In genomic region chr1:153091438-153092236, GRCm38 (mm10) we compare ENCODE assay signal across 7 mouse cellular contexts.
DNase-seq lines count a peak whose midpoint lies in the region; ATAC-seq and TF ChIP-seq lines count a peak whose summit lies in the region.

No protein-coding gene starts in this region.

- in situ Hi-C loops in Patski (cut with MboI; ENCODE audit: low pct_unique_long_range_greater_than_20kb), result loop anchor here (5.0 to 10.0 kb wide), 4 partner anchors 189 to 653 kb away; partner anchors contain the start of genes Rgs16, Rnasel and Smg7

- H3K4me1 ChIP-seq in embryonic facial prominence, embryonic 14.5 days (ENCODE audit: control insufficient read depth, insufficient read depth, low read length), result no peaks in the 10 kb centered on the region
- H3K4me1 ChIP-seq in limb, embryonic 10.5 days, result peaks cover 56% of the 10 kb centered on the region

- no peaks in the 10 kb centered on the region for H3K9me3 ChIP-seq in embryonic facial prominence, embryonic 14.5 days (ENCODE audit: control insufficient read depth, low read length)
- H3K9me3 ChIP-seq in limb, embryonic 10.5 days (replicated peaks), result no peaks in the 10 kb centered on the region

- peak; percentile 89 for DNase-seq in Patski (ENCODE audit: low read depth, low spot score)
- peak; percentile 73 for DNase-seq in embryonic facial prominence, embryonic 14.5 days (ENCODE audit: low spot score)
- peak; percentile 24 for DNase-seq in heart, postnatal 4 days
- no peak for DNase-seq in limb, embryonic 10.5 days (ENCODE audit: low spot score)
- peak; percentile 52 for DNase-seq in ovary, adult 18-20 months (ENCODE audit: low spot score)
- no peak for DNase-seq in layer of hippocampus, postnatal 10 days (ENCODE audit: low spot score in 2 of 2)
- no peak for DNase-seq in spleen, postnatal 14 days (ENCODE audit: low spot score in 2 of 2)

- peak; percentile 87 for ATAC-seq in Patski
- ATAC-seq in embryonic facial prominence, embryonic 14.5 days (ENCODE audit: low read depth), result peak; percentile 71; the same call in 1 of the 2 replicates

- CTCF ChIA-PET in Patski (lab: Charles Lee), result no interaction called here

- no peak overlapping the region for H3K4me2 ChIP-seq in embryonic facial prominence, embryonic 14.5 days (ENCODE audit: low read depth, low read length)

- WGBS in embryonic facial prominence, embryonic 14.5 days, result 23% methylated on average over 9 of the region's 9 CpGs
- 28% methylated on average over 9 of the region's 9 CpGs for WGBS in limb, embryonic 10.5 days

- no peaks in the 10 kb centered on the region for H3K36me3 ChIP-seq in embryonic facial prominence, embryonic 14.5 days (ENCODE audit: control insufficient read depth, insufficient read depth, low read length)
- no peaks in the 10 kb centered on the region for H3K36me3 ChIP-seq in limb, embryonic 10.5 days

- no peak overlapping the region for H3K27ac ChIP-seq in embryonic facial prominence, embryonic 14.5 days (replicated peaks; ENCODE audit: low read depth, low read length)
- H3K27ac ChIP-seq in limb, embryonic 10.5 days, result peak overlapping the region; percentile 61

- POLR2A ChIA-PET in Patski (lab: Charles Lee), result interaction anchor here (0.7 to 1.1 kb wide), 2 partner anchors 26 to 300 kb away, joined by 3 to 5 read pairs; no protein-coding TSS in a partner anchor

- H3K27me3 ChIP-seq in Patski, result no peaks in the 10 kb centered on the region
- H3K27me3 ChIP-seq in embryonic facial prominence, embryonic 14.5 days (replicated peaks; ENCODE audit: control insufficient read depth, insufficient read depth, low read length), result no peaks in the 10 kb centered on the region; the same call in 1 of the 2 replicates
- H3K27me3 ChIP-seq in limb, embryonic 10.5 days (ENCODE audit: low read depth, poor library complexity, severe bottlenecking), result peaks cover 24% of the 10 kb centered on the region

- H3K4me3 ChIP-seq in embryonic facial prominence, embryonic 14.5 days (ENCODE audit: low read depth, low read length), result no peak overlapping the region
- H3K4me3 ChIP-seq in limb, embryonic 10.5 days, result no peak overlapping the region

- TF ChIP-seq CTCF in Patski (IDR thresholded peaks at IDR 0.05), result no peak

- H3K9ac ChIP-seq in embryonic facial prominence, embryonic 14.5 days (ENCODE audit: low read depth, low read length), result no peak overlapping the region

Comparison
In these comparisons a context has a peak if more than half of its experiments do, and no peak if none do; other contexts are left out.
1. DNase-seq: peak in Patski (single experiment), embryonic facial prominence, embryonic 14.5 days (single experiment), heart, postnatal 4 days (single experiment) and ovary, adult 18-20 months (single experiment); none in limb, embryonic 10.5 days (single experiment), layer of hippocampus, postnatal 10 days (0 of 2) and spleen, postnatal 14 days (0 of 2).